Mouse (Mus musculus) megakaryocyte, embryonic 14.5 days (primary cell): ENCODE measurements around the gene Gm19345.

Source experiments
- FLI1 ChIP-seq: IDR thresholded peaks from 2 replicates; pipeline ENCODE4 v1.6.1; 2012; ENCODE audit warnings: low read length, inconsistent platforms, mixed read lengths
- GATA1 ChIP-seq: IDR thresholded peaks from 3 replicates; pipeline ENCODE4 v1.6.1; 2012; ENCODE audit warnings: mixed read lengths, low read length, inconsistent platforms, borderline replicate concordance

DNA sequence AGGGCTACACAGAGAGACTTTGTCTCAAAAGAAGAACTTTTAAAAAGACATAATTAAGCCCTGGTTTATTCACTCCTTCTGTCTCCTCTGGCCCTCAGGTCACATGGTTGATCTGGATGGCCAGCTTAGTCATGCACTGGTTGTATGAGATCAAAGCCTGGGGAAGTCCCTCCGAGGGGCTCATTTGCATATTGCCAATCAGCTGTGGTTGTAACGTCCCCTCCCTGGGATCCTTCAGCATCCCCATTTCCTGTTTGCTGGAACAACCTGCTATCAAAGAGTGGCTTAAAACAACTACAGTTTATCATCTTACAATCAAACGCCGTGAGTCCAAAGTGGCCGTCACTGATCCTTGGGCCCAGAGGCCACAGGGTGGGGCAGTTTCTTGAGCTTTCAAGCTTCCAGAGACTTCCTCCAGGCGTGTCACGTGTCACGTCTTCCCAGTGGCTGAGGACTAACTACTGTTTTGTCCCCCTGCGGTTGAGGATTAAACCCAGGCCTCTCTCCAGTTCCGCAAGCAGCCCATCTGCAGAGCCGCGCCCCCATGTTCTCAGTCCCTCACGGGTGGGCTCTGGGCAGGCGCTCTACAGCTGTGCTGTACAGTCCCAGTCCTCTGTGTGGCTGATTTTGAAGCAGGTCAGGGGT, 25.1 kb downstream of the Gm19345 start:
- TF ChIP-seq GATA1 (no peak), FLI1 (no peak)
